1 mouse cellular context compared by ENCODE assay signal in the genomic region with DNA sequence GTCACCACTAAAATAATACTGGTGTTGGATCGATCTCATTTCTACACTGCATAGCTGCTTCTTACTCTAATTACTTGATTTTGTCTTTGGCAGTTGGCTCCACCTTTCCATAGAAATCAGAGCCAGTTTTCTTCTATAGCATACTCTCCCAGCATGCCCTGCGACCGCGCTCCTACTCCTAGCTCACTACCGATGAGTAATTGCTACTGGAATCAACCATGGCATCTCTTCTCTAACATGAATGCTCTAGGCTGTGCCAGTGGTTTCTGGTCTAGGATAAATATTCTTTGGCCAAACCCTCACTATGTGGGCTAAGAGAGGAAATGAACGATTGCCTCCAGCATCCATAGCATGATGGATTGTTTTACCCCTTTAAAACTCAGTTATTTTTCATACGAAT.
TF ChIP-seq lines count a peak whose summit lies in the region.

No protein-coding gene starts in this region.

TF ChIP-seq in myocyte, 11 proteins besides CTCF, POLR2A, EP300 and RAD21 (continued from another document):
- no peak for TF ChIP-seq MAX (IDR thresholded peaks at IDR 0.05; ENCODE audit: low read depth)
- TF ChIP-seq E2F4 (IDR thresholded peaks at IDR 0.05; ENCODE audit: insufficient read depth): no peak
- no peak for TF ChIP-seq USF1 (IDR thresholded peaks at IDR 0.05; ENCODE audit: low read depth)
